Mouse (Mus musculus) ES-Bruce4 (cell line): ENCODE data around the gene Rbm44.

Experiments used
- CTCF ChIP-seq: IDR thresholded peaks from one replicate; pipeline ENCODE4 v1.8.1; 2011; ENCODE audit warnings: low read depth, low read length
- EP300 ChIP-seq: IDR thresholded peaks from 2 replicates; pipeline ENCODE4 v1.6.1; 2011; ENCODE audit warnings: low read depth, low read length; ENCODE audit not compliant: insufficient read depth

DNA sequence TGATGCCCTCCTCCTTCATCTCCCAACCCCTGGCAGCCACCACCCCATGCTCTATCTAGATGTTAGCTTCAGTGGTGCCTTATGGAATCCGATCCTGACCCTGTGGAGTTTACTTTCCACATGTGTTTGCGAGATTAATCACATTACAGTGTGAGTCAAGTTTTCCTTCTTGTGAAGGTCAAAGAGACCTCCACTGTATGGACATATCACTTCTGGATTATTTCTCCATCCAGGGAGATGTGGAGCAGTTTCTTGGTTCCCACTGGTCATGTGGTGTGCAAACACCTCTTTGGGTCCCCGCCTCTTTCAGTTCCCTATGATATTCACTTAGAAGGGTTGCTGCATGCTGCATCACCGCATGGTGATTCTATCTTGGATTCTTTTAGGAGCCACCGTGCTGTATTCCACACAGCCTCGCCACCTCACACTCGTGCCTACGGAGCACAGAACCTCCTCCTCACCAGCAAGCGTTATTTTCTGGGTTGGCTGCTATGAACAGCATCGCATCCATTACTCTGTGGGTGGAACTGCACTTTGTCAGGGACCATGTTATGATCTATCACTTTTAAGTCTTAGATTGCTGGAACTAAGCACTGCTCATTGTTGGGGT lies 44.1 kb downstream of the Rbm44 start:
- TF ChIP-seq CTCF (no peak), EP300 (no peak)
